Mouse (Mus musculus) liver, adult 2 months (tissue): ENCODE results near the gene Cpa3.

Source experiments
- CTCF ChIP-seq: fragments of 200-500 bp; IDR thresholded peaks from 2 replicates; pipeline ENCODE4 v1.5.1; 2011; ENCODE audit warnings: low read depth, low read length, control low read depth
- POLR2A ChIP-seq: fragments of 200-500 bp; IDR thresholded peaks from 2 replicates; pipeline ENCODE4 v1.6.1; 2011; ENCODE audit warnings: low read length, control low read depth; ENCODE audit not compliant: insufficient read depth; ENCODE audit errors: extremely low read depth

GRCm38 (mm10) chr3:20291370-20291769, 49.4 kb upstream of the Cpa3 start:
- TF ChIP-seq CTCF (no peak), POLR2A (no peak)
